Mouse (Mus musculus) central nervous system, embryonic 18 days (tissue): ENCODE results near the gene Ccl24. TPM values are rescaled to one million over a fixed set of nuclear protein-coding genes. Genes with fewer than 3 reads are reported as not detected.

Source experiments
- polyA plus RNA-seq: library from polyadenylated mRNA; depleted of rRNA; stranded (reverse); fragments of >200 nt; gene quantifications from 2 replicates; pipeline ENCODE4 v1.2.3, GENCODE M21; 2012; rRNA removed

Gene Ccl24
- polyA plus RNA-seq, result 0.43 and 1.3 TPM in 2 replicates

GRCm38 (mm10) chr5:135573006-135573405, at the start of gene Ccl24:
Gene Ccl24 (minus strand): TSS chr5:135573049.

DNA sequence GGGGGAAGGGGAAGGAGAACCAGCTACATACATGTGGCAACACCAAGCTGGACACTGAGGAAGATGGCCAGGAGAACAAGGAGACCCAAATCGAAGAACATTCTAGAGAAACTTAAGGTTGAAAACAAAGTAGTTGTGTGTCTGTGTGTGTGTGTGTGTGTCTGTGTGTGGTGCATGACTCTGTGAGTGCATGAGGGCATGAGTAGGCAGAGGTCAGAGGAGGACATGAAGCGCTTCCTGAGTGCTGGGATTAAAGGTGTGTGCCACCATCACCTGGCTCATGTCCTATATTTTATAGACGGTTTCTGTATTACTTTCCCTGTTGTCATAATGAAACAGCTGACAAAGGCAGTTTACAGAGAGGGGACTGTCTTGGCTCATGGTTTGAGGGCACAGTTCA, 9.4 kb downstream of the Ccl24 start, which contains the start of gene Ccl26:
TSS of gene Ccl26 (minus strand) at position 101 of the 400 bp plus-strand sequence.

GRCm38 (mm10) chr5:135544865-135545797, 27.7 kb downstream of the Ccl24 start, which contains the start of gene Hip1:
Gene Hip1 (minus strand): TSS chr5:135545120.

Other genes with a start within 250 kb of the Ccl24 start
- gene Fkbp6, start 223.0 kb downstream of the Ccl24 start, polyA plus RNA-seq, result 0.13 and 0.23 TPM in 2 replicates
- gene Trim50, start 219.8 kb downstream of the Ccl24 start, polyA plus RNA-seq, result not detected in 2 replicates
- gene Nsun5, start 203.1 kb downstream of the Ccl24 start, polyA plus RNA-seq, result 51.4 and 52.8 TPM in 2 replicates
- 13.5 and 18.0 TPM in 2 replicates for gene Pom121, start 178.5 kb downstream of the Ccl24 start, polyA plus RNA-seq
- 47.1 and 49.1 TPM in 2 replicates for gene Hip1, start 27.9 kb downstream of the Ccl24 start, polyA plus RNA-seq
- gene Ccl26, start 9.5 kb downstream of the Ccl24 start, polyA plus RNA-seq, result not detected in 2 replicates
- gene Rhbdd2, start 59.6 kb upstream of the Ccl24 start, polyA plus RNA-seq, result 36.9 and 44.3 TPM in 2 replicates
- gene Por, start 97.0 kb upstream of the Ccl24 start, polyA plus RNA-seq, result 87.9 and 113 TPM in 2 replicates
- gene Tmem120a, start 171.4 kb upstream of the Ccl24 start, polyA plus RNA-seq, result 36.4 and 39.3 TPM in 2 replicates
- 0.12 and 0.24 TPM in 2 replicates for gene Styxl1, start 205.3 kb upstream of the Ccl24 start, polyA plus RNA-seq
- gene Mdh2, start 205.4 kb upstream of the Ccl24 start, polyA plus RNA-seq, result 431 and 444 TPM in 2 replicates
- gene Srrm3, start 233.8 kb upstream of the Ccl24 start, polyA plus RNA-seq, result 58.8 and 64.1 TPM in 2 replicates